Mouse (Mus musculus) testis, adult 2 months (tissue): Measurements from ENCODE around the gene Prmt8.

ENCODE experiments used
- CTCF ChIP-seq: fragments of 200-500 bp; IDR thresholded peaks from 2 replicates; pipeline ENCODE4 v1.5.1; 2012; ENCODE audit warnings: low read depth, mild to moderate bottlenecking, inconsistent platforms, low read length, moderate library complexity; ENCODE audit not compliant: control insufficient read depth, insufficient read depth, insufficient replicate concordance
- POLR2A ChIP-seq: fragments of 200-500 bp; IDR thresholded peaks from 2 replicates; pipeline ENCODE4 v1.6.1; 2012; ENCODE audit warnings: low read depth, mild to moderate bottlenecking, inconsistent platforms, low read length, moderate library complexity; ENCODE audit not compliant: control insufficient read depth

- TF ChIP-seq CTCF: no peak
- TF ChIP-seq POLR2A: no peak
Measured at GRCm38 (mm10) chr6:127701036-127701783, 68.1 kb downstream of the Prmt8 start.
